Mouse (Mus musculus): ENCODE measurements around the gene Poc1b.
A peak's percentile ranks its signal among the peaks of the same experiment; 100 is the strongest.

The Poc1b gene

GRCm38 (mm10) chr10:99106703-99107631 lies at the start of gene Poc1b:
Gene Poc1b, plus strand, starts transcription at chr10:99107036.
- DNase-seq (ENCODE audit: low spot score) = peak; percentile 81

GRCm38 (mm10) chr10:99060588-99060987 lies 46.2 kb upstream of the Poc1b start:
- no peak for DNase-seq (ENCODE audit: low spot score)

GRCm38 (mm10) chr10:99061418-99061817 lies 45.4 kb upstream of the Poc1b start:
- DNase-seq (ENCODE audit: low spot score) = no peak

- DNase-seq (ENCODE audit: low spot score) = no peak
Observed at GRCm38 (mm10) chr10:99062546-99062945, 44.3 kb upstream of the Poc1b start.

- DNase-seq (ENCODE audit: low spot score) = no peak
Observed at GRCm38 (mm10) chr10:99076113-99076895, 30.5 kb upstream of the Poc1b start.

- no peak for DNase-seq (ENCODE audit: low spot score)
Observed at GRCm38 (mm10) chr10:99078621-99079020, 28.2 kb upstream of the Poc1b start.

- DNase-seq (ENCODE audit: low spot score) = peak; percentile 27
Observed at GRCm38 (mm10) chr10:99081569-99081990, 25.3 kb upstream of the Poc1b start.

- peak; percentile 6 for DNase-seq (ENCODE audit: low spot score)
Observed at GRCm38 (mm10) chr10:99083431-99084003, 23.3 kb upstream of the Poc1b start.

- peak; percentile 91 for DNase-seq (ENCODE audit: low spot score)
Observed at GRCm38 (mm10) chr10:99084397-99085239, 22.2 kb upstream of the Poc1b start.

GRCm38 (mm10) chr10:99085240-99085587 lies 21.6 kb upstream of the Poc1b start:
- no peak for DNase-seq (ENCODE audit: low spot score)

GRCm38 (mm10) chr10:99086029-99086428 lies 20.8 kb upstream of the Poc1b start:
- DNase-seq (ENCODE audit: low spot score) = peak; percentile 1

GRCm38 (mm10) chr10:99089906-99090305 lies 16.9 kb upstream of the Poc1b start:
- no peak for DNase-seq (ENCODE audit: low spot score)

- no peak for DNase-seq (ENCODE audit: low spot score)
Observed at GRCm38 (mm10) chr10:99093364-99093763, 13.5 kb upstream of the Poc1b start.

- DNase-seq (ENCODE audit: low spot score) = no peak
Observed at GRCm38 (mm10) chr10:99095114-99095513, 11.7 kb upstream of the Poc1b start.

GRCm38 (mm10) chr10:99097374-99097773 lies 9.5 kb upstream of the Poc1b start:
- DNase-seq (ENCODE audit: low spot score) = no peak

- DNase-seq (ENCODE audit: low spot score) = no peak
Observed at GRCm38 (mm10) chr10:99105522-99105921, 1.3 kb upstream of the Poc1b start.

- no peak for DNase-seq (ENCODE audit: low spot score)
Observed at GRCm38 (mm10) chr10:99106311-99106702, 529 bp upstream of the Poc1b start.

GRCm38 (mm10) chr10:99107964-99108363 lies 1.1 kb downstream of the Poc1b start, which contains the start of gene Galnt4:
Gene Galnt4, plus strand, starts transcription at chr10:99108159.
- DNase-seq (ENCODE audit: low spot score) = peak; percentile 70

GRCm38 (mm10) chr10:99108431-99108982 lies 1.7 kb downstream of the Poc1b start:
- DNase-seq (ENCODE audit: low spot score) = no peak

- DNase-seq (ENCODE audit: low spot score) = no peak
Observed at GRCm38 (mm10) chr10:99113533-99113932, 6.7 kb downstream of the Poc1b start.

- no peak for DNase-seq (ENCODE audit: low spot score)
Observed at GRCm38 (mm10) chr10:99114295-99114694, 7.5 kb downstream of the Poc1b start.

Data from layer of hippocampus, adult 11-12 months (tissue).